Mouse (Mus musculus) limb, embryonic 14.5 days (tissue): ENCODE data around the gene Ccdc180. TPM values are rescaled to one million over a fixed set of nuclear protein-coding genes. Genes with fewer than 3 reads are reported as not detected.
A peak's percentile ranks its signal among the peaks of the same experiment; 100 is the strongest.

ENCODE experiments used
- ATAC-seq: fragments of 200-750 bp; cut with Nextera tagmentation; 2 replicates; pipeline ENCODE4 v1.8.0; 2017; ENCODE audit warnings: low read depth, moderate number of reproducible peaks, moderate TSS enrichment; ENCODE audit not compliant: low FRiP score
- DNase-seq: peaks from one replicate; pipeline ENCODE4 v3.0.0-alpha.2; 2015; ENCODE audit warnings: low spot score
- H3K27ac ChIP-seq: fragments of 300-500 bp; sonication (generic); replicated peaks from 2 replicates; pipeline ENCODE4 v1.5.1; 2014; ENCODE audit warnings: low read depth, mild to moderate bottlenecking, low read length, moderate library complexity, mixed read lengths
- H3K27me3 ChIP-seq: fragments of 300-500 bp; sonication (generic); 2 replicates; pipeline ENCODE4 v1.6.1; 2014; ENCODE audit warnings: low read length, mixed read lengths; ENCODE audit not compliant: control insufficient read depth, insufficient read depth
- H3K36me3 ChIP-seq: fragments of 300-500 bp; sonication (generic); 2 replicates; pipeline ENCODE4 v1.6.1; 2014; ENCODE audit warnings: mild to moderate bottlenecking, low read length, moderate library complexity, mixed read lengths; ENCODE audit not compliant: control insufficient read depth, insufficient read depth
- H3K4me1 ChIP-seq: fragments of 300-500 bp; sonication (generic); 2 replicates; pipeline ENCODE4 v1.6.1; 2014; ENCODE audit warnings: antibody characterized with exemption, low read length, mixed read lengths; ENCODE audit not compliant: control insufficient read depth, insufficient read depth
- H3K4me2 ChIP-seq: fragments of 300-500 bp; sonication (generic); replicated peaks from 2 replicates; pipeline ENCODE4 v1.6.1; 2014; ENCODE audit warnings: low read depth, mild to moderate bottlenecking, low read length, moderate library complexity; ENCODE audit not compliant: severe bottlenecking
- H3K4me3 ChIP-seq: fragments of 300-500 bp; sonication (generic); replicated peaks from 2 replicates; pipeline ENCODE4 v1.5.1; 2014; ENCODE audit warnings: low read length
- H3K9ac ChIP-seq: fragments of 300-500 bp; sonication (generic); 2 replicates; pipeline ENCODE4 v1.6.1; 2014; ENCODE audit warnings: mild to moderate bottlenecking, low read depth, low read length, moderate library complexity; ENCODE audit not compliant: severe bottlenecking
- H3K9me3 ChIP-seq: fragments of 300-500 bp; sonication (generic); 2 replicates; pipeline ENCODE4 v1.6.1; 2016; ENCODE audit warnings: low read length; ENCODE audit not compliant: control insufficient read depth
- POLR2A ChIP-seq: fragments of 200-500 bp; IDR thresholded peaks from 2 replicates; pipeline ENCODE4 v1.8.0; 2012; ENCODE audit warnings: inconsistent platforms, mild to moderate bottlenecking, moderate library complexity, borderline replicate concordance; ENCODE audit not compliant: insufficient read depth, insufficient read length; ENCODE audit errors: extremely low read depth
- WGBS: fragments of 180-500 bp; shearing (Covaris S2); extraction: QIAGEN DNeasy Blood & Tissue Kit; methylation state at CpG from one replicate; pipeline ENCODE4 v1.1.7; 2014; 5-methylcytosine and 5-hydroxymethylcytosine counted together
- polyA plus RNA-seq, 2 experiments: library from polyadenylated mRNA; depleted of rRNA in 1 of 2; stranded (reverse) in 1 of 2; unstranded in 1 of 2; fragments of >200 nt; fragmentation: Nextera tagmentation in 1 of 2; extraction: Ambion mirVana in 1 of 2; gene quantifications; 2 replicates each; pipeline versions ENCODE4 v1.2.1 to v1.2.3; 2012 to 2014

The Ccdc180 gene
- polyA plus RNA-seq, 2 experiments: 0.03 to 0.07 TPM

DNA sequence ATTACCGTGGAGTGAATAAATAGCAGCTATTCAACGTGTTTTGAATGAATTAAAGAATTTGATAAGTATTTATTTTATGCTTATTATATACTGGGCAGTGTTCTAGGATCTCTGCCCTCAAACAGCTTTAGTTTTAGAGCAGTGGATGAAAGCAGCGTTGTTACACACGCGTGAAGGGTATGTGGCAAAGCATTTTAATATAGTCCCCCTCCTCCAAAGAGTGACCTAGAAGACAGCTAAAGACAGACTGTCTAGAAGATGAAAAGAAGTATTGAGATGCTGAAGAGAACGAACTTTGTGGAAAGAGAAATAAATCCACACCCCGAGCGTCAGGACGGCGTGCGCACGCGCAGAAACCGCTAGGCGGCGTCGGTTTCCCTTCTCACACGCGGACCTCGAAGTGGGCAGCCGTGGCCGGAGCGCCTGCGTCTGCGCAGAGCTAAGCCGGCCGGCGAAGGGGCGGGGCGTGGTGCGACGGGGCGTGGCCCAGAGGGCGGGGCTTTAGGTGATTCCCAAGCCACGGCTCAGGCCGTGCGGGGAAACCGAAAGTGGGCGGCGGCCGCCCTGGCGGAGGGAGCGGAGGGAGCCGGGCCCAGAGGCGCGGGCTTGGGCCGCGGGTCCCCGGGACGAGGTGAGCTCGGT lies 81.8 kb downstream of the Ccdc180 start:
- WGBS: 7% methylated on average over 33 of the region's 51 CpGs
- no peaks in the 10 kb centered on the region for H3K4me1 ChIP-seq
- H3K27me3 ChIP-seq: 0 out of 2 replicates have a peak, but pooled peaks cover 4% of the 10 kb centered on the region
- DNase-seq (peak; percentile 93), ATAC-seq (peak; percentile 99)
- H3K4me3 ChIP-seq: peak overlapping the region; percentile 80
- H3K27ac ChIP-seq: no peak overlapping the region
- TF ChIP-seq POLR2A: no peak
- H3K36me3 ChIP-seq: no peaks in the 10 kb centered on the region
- H3K9me3 ChIP-seq: no peaks in the 10 kb centered on the region
- H3K4me2 ChIP-seq: peak overlapping the region; percentile 90
- peak overlapping the region; percentile 66 for H3K9ac ChIP-seq

DNA sequence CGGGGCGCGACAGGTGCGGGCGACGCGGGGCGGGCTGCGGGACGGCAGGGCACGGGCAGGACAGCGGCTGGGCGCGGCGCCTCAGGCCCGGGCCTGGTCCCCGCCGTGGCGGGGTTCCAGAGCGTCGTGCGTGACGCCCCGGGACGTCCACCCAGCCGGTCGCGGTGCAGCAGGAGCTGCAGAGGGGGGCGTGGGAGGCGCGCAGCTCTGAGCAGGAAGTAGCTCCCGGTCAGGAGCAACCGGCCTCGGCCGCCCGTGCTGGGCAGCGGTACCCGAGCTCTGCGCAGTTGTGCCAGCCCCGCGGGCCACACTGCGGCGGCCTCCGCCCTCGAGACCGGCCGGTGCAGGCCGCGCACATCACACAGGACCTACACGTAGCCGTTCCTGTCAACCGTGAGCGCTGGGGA lies 82.3 kb downstream of the Ccdc180 start:
- Histone ChIP-seq H3K9ac (peak overlapping the region; percentile 66), H3K4me2 (peak overlapping the region; percentile 90), H3K36me3 (no peaks in the 10 kb centered on the region), H3K4me1 (no peaks in the 10 kb centered on the region), H3K27me3 (0 out of 2 replicates have a peak, but pooled peaks cover 4% of the 10 kb centered on the region), H3K27ac (no peak overlapping the region), H3K9me3 (no peaks in the 10 kb centered on the region), H3K4me3 (peak overlapping the region; percentile 80)
- peak; percentile 74 for ATAC-seq
- WGBS: under 1% methylated on average over 24 of the region's 53 CpGs
- peak; percentile 17 for DNase-seq
- no peak for TF ChIP-seq POLR2A

DNA sequence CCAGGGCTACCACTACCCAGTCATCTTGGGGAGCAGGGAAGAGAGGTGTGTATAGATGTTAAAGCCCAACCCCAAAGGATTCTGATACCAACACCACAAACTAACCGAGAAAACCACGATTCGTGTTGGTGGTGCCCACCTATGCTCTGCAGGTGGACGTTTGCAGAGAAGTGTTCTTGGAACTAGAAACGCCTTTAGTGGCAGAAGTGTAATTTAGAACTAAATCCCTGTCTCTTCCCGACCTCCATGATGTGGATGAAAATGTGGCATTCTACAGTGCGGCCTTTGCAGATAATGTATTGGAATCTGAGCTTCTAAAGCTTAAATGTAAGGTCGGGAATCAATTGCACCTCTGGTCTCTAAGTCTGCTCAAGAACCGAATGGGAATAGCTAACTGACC lies 82.8 kb downstream of the Ccdc180 start:
- Histone ChIP-seq H3K4me2 (peak overlapping the region; percentile 90), H3K9me3 (no peaks in the 10 kb centered on the region), H3K4me3 (peak overlapping the region; percentile 80), H3K4me1 (no peaks in the 10 kb centered on the region), H3K27me3 (0 out of 2 replicates have a peak, but pooled peaks cover 4% of the 10 kb centered on the region), H3K36me3 (no peaks in the 10 kb centered on the region), H3K9ac (peak overlapping the region; percentile 66), H3K27ac (no peak overlapping the region)
- DNase-seq (no peak), ATAC-seq (no peak)
- WGBS: 35% methylated on average over 9 of the region's 9 CpGs
- no peak for TF ChIP-seq POLR2A

- no peak overlapping the region for H3K27ac ChIP-seq
- no peaks in the 10 kb centered on the region for H3K9me3 ChIP-seq
- no peak for DNase-seq
- H3K36me3 ChIP-seq: no peaks in the 10 kb centered on the region
- H3K9ac ChIP-seq: no peak overlapping the region
- WGBS: 81% methylated on average over 6 of the region's 6 CpGs
- no peak for ATAC-seq
- H3K4me2 ChIP-seq: no peak overlapping the region
- no peak for TF ChIP-seq POLR2A
- 0 out of 2 replicates have a peak, but pooled peaks cover 4% of the 10 kb centered on the region for H3K27me3 ChIP-seq
- no peak overlapping the region for H3K4me3 ChIP-seq
- no peaks in the 10 kb centered on the region for H3K4me1 ChIP-seq
These were observed 87.0 kb downstream of the Ccdc180 start for GRCm38 (mm10) chr4:45976931-45977667.

DNA sequence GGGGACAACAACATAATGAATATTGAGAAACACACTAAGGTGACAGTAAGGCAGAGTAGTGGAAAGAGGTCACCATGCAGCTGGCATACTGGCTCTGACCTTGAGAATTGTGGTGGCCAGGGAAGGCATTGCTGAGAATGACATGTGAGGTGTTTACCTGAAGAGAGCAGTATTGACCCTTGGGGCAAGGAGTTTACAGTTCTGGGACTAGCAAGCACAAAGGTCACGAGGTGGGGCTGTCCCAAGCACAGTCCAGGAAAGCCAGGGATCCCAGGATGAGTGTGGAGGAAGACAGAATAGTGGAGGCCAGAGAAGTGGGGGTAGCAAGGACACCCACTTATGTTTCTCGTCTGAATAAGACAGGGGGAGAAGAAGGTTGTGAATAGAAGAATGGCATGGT lies 89.8 kb downstream of the Ccdc180 start:
- H3K27ac ChIP-seq: no peak overlapping the region
- no peak for ATAC-seq
- no peaks in the 10 kb centered on the region for H3K36me3 ChIP-seq

More for the DNA sequence above, 89.8 kb downstream of the Ccdc180 start:
- no peaks in the 10 kb centered on the region for H3K9me3 ChIP-seq
- H3K4me2 ChIP-seq: no peak overlapping the region
- no peak for TF ChIP-seq POLR2A
- H3K27me3 ChIP-seq: no peaks in the 10 kb centered on the region
- WGBS: 50% methylated on average over 2 of the region's 2 CpGs
- H3K4me1 ChIP-seq: no peaks in the 10 kb centered on the region
- H3K4me3 ChIP-seq: no peak overlapping the region
- no peak for DNase-seq
- H3K9ac ChIP-seq: no peak overlapping the region
